Comparison of ENCODE assay signal across 8 mouse cellular contexts in the genomic region with DNA sequence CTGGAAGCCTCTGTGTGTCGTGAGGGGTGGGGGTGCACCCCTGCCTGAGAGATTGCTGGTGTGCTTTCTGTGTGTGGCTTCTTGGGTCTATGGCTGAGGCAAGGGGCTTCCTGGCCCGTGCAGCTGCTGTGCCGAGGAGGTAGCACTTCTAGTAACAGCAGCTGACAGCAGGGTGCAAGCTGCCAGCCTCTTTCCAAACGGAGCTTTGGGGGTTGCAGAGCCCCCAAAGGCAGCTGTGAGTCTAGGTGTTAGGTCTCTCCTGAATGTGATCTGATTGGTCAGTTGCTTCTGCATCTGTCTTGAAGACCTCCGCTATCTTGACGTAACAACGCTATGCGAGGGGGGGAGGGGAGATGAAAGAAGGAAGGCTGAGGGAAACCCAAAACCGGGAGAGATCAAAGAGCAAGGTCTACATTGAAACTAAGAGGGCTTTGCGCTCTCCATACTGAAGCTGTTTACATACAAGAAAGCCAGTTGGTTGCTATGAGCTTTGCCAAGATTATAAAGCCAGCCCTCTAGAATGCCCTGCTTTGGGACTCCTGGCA. TPM values are rescaled to one million over a fixed set of nuclear protein-coding genes. Genes with fewer than 3 reads are reported as not detected.
DNase-seq lines count a peak whose midpoint lies in the region; ATAC-seq lines count a peak whose summit lies in the region.

No protein-coding gene starts in this region.

- peak overlapping the region; percentile 89 for H3K27ac ChIP-seq in kidney, embryonic 16.5 days (ENCODE audit: low read length)
- peak overlapping the region; percentile 73 for H3K27ac ChIP-seq in limb, embryonic 10.5 days
- H3K27ac ChIP-seq in neural tube, embryonic 15.5 days (replicated peaks) = no peak overlapping the region

- DNase-seq in kidney, postnatal 14 days = no peak
- DNase-seq in embryo, embryonic 11 days = peak; percentile 63
- DNase-seq in limb, embryonic 10.5 days (ENCODE audit: low spot score) = no peak
- no peak for DNase-seq in testis, postnatal 14 days (ENCODE audit: low spot score)
- no peak for DNase-seq in layer of hippocampus, adult 9-10 months (ENCODE audit: low spot score)
- DNase-seq in c-Kit-positive CD71-positive TER-119-positive erythroid progenitor cells, embryonic 14.5 days (ENCODE audit: low spot score) = no peak

- peaks cover 69% of the 10 kb centered on the region for H3K4me1 ChIP-seq in kidney, embryonic 16.5 days (ENCODE audit: insufficient read depth, low read length)
- H3K4me1 ChIP-seq in limb, embryonic 10.5 days = peaks cover 68% of the 10 kb centered on the region
- peaks cover 31% of the 10 kb centered on the region for H3K4me1 ChIP-seq in neural tube, embryonic 15.5 days

- H3K9ac ChIP-seq in kidney, embryonic 16.5 days (replicated peaks; ENCODE audit: low read length) = 0 out of 2 replicates have a peak overlapping the region, but pooled peaks have one; percentile 8
- H3K9ac ChIP-seq in neural tube, embryonic 15.5 days (replicated peaks) = no peak overlapping the region

- H3K9me3 ChIP-seq in kidney, embryonic 16.5 days (ENCODE audit: low read length) = no peaks in the 10 kb centered on the region
- H3K9me3 ChIP-seq in limb, embryonic 10.5 days (replicated peaks) = no peaks in the 10 kb centered on the region
- no peaks in the 10 kb centered on the region for H3K9me3 ChIP-seq in neural tube, embryonic 15.5 days (replicated peaks)

- WGBS in kidney, embryonic 16.5 days = 7% methylated on average over 10 of the region's 10 CpGs
- 2% methylated on average over 10 of the region's 10 CpGs for WGBS in limb, embryonic 10.5 days
- 7% methylated on average over 10 of the region's 10 CpGs for WGBS in neural tube, embryonic 15.5 days

- peak; percentile 9; the same call in 1 of the 2 replicates for ATAC-seq in kidney, embryonic 16.5 days (ENCODE audit: low FRiP score, low TSS enrichment)
- no peak for ATAC-seq in neural tube, embryonic 15.5 days (ENCODE audit: low FRiP score)

- peak overlapping the region; percentile 44 for H3K4me2 ChIP-seq in kidney, embryonic 16.5 days (replicated peaks; ENCODE audit: low read depth, low read length)
- peak overlapping the region; percentile 32 for H3K4me2 ChIP-seq in neural tube, embryonic 15.5 days

- peak overlapping the region; percentile 21 for H3K4me3 ChIP-seq in kidney, embryonic 16.5 days (ENCODE audit: low read length)
- peak overlapping the region; percentile 42 for H3K4me3 ChIP-seq in limb, embryonic 10.5 days
- H3K4me3 ChIP-seq in neural tube, embryonic 15.5 days (replicated peaks) = no peak overlapping the region

- no peaks in the 10 kb centered on the region for H3K27me3 ChIP-seq in kidney, embryonic 16.5 days (ENCODE audit: insufficient read depth, low read length)
- H3K27me3 ChIP-seq in limb, embryonic 10.5 days (ENCODE audit: low read depth, poor library complexity, severe bottlenecking) = peaks cover 4% of the 10 kb centered on the region; the same call in 1 of the 2 replicates
- no peaks in the 10 kb centered on the region for H3K27me3 ChIP-seq in neural tube, embryonic 15.5 days (replicated peaks)

- H3K36me3 ChIP-seq in kidney, embryonic 16.5 days (ENCODE audit: insufficient read depth, low read length) = peaks cover 35% of the 10 kb centered on the region
- peaks cover 38% of the 10 kb centered on the region for H3K36me3 ChIP-seq in limb, embryonic 10.5 days
- no peaks in the 10 kb centered on the region for H3K36me3 ChIP-seq in neural tube, embryonic 15.5 days

RNA-seq across cellular contexts. Expression of gene Tnfrsf1a, which starts 6.1 kb away (rescaled TPM):
- 91.0 and 93.2 TPM in 2 replicates for polyA plus RNA-seq in kidney, embryonic 16.5 days (2015; fragmentation: Nextera tagmentation; extraction: Ambion mirVana)
- polyA plus RNA-seq in limb, embryonic 10.5 days (2016; fragmentation: Nextera tagmentation; extraction: Ambion mirVana) = 41.8 and 43.6 TPM in 2 replicates
- 13.6 and 28.4 TPM in 2 replicates for polyA plus RNA-seq in neural tube, embryonic 15.5 days (2015; fragmentation: Nextera tagmentation; extraction: Ambion mirVana)

RNA-seq across cellular contexts. Expression of gene Plekhg6, which starts 25.3 kb away (rescaled TPM):
- 4.9 and 6.0 TPM in 2 replicates for polyA plus RNA-seq in kidney, embryonic 16.5 days (2015; fragmentation: Nextera tagmentation; extraction: Ambion mirVana)
- polyA plus RNA-seq in limb, embryonic 10.5 days (2016; fragmentation: Nextera tagmentation; extraction: Ambion mirVana) = 0.26 and 0.33 TPM in 2 replicates
- polyA plus RNA-seq in neural tube, embryonic 15.5 days (2015; fragmentation: Nextera tagmentation; extraction: Ambion mirVana) = 0.23 and 0.70 TPM in 2 replicates

RNA-seq across cellular contexts. Expression of gene Scnn1a, which starts 34.8 kb away (rescaled TPM):
- polyA plus RNA-seq in kidney, embryonic 16.5 days (2015; fragmentation: Nextera tagmentation; extraction: Ambion mirVana) = 7.5 and 7.7 TPM in 2 replicates
- polyA plus RNA-seq in limb, embryonic 10.5 days (2016; fragmentation: Nextera tagmentation; extraction: Ambion mirVana) = 1.0 and 1.6 TPM in 2 replicates
- polyA plus RNA-seq in neural tube, embryonic 15.5 days (2015; fragmentation: Nextera tagmentation; extraction: Ambion mirVana) = 0.44 and 2.6 TPM in 2 replicates

RNA-seq across cellular contexts. Expression of gene Ltbr, which starts 41.6 kb away (rescaled TPM):
- 71.6 and 73.7 TPM in 2 replicates for polyA plus RNA-seq in kidney, embryonic 16.5 days (2015; fragmentation: Nextera tagmentation; extraction: Ambion mirVana)
- polyA plus RNA-seq in limb, embryonic 10.5 days (2016; fragmentation: Nextera tagmentation; extraction: Ambion mirVana) = 34.3 and 41.5 TPM in 2 replicates
- 19.5 and 28.1 TPM in 2 replicates for polyA plus RNA-seq in neural tube, embryonic 15.5 days (2015; fragmentation: Nextera tagmentation; extraction: Ambion mirVana)
